Mouse (Mus musculus) brain, embryonic 14.5 days (tissue): Measurements from ENCODE around the gene Sprr2a3.
"Not testable (repeated sequence)": the region's sequence is repeated elsewhere in the genome, so short reads cannot be mapped to it uniquely, and the experiment has no call there.

Experiments used
- CTCF ChIP-seq: fragments of 200-500 bp; IDR thresholded peaks from 2 replicates; pipeline ENCODE4 v1.5.1; 2012; ENCODE audit warnings: inconsistent platforms, mild to moderate bottlenecking, moderate library complexity, borderline replicate concordance; ENCODE audit not compliant: insufficient read depth, insufficient read length; ENCODE audit errors: extremely low read depth
- POLR2A ChIP-seq: fragments of 200-500 bp; IDR thresholded peaks from 2 replicates; pipeline ENCODE4 v1.6.1; 2012; ENCODE audit warnings: mild to moderate bottlenecking, inconsistent platforms, borderline replicate concordance; ENCODE audit not compliant: poor library complexity, insufficient read depth, insufficient read length, severe bottlenecking; ENCODE audit errors: extremely low read depth

GRCm38 (mm10) chr3:92236463-92237189, 48.6 kb upstream of the Sprr2a3 start:
- TF ChIP-seq CTCF, POLR2A: not testable (repeated sequence)
